Mouse (Mus musculus) embryonic stem cell, embryonic (primary cell): ENCODE measurements at regions not wholly inside any gene's neighbourhood (a gene's known extent, or its start where the extent isn't known, plus 50 kb on each side); places are given as distances from the start of the nearest gene placed in this dataset.

Source experiments
- CTCF ChIA-PET, 4 experiments: fragments of 300-600 bp in 2 of 4; fragments of 350-600 bp in 2 of 4; sonication (Branson Sonifier 250); formaldehyde crosslinking; loops; one replicate each; lab custom pipeline; 2022; ENCODE audit warnings: inconsistent platforms in 2 of 4; lab: Charles Lee
- POLR2A ChIA-PET, 4 experiments: fragments of 300-600 bp in 2 of 4; fragments of 350-600 bp in 2 of 4; sonication (Branson Sonifier 250); formaldehyde crosslinking; loops; one replicate each; lab custom pipeline; 2022; ENCODE audit warnings: antibody characterized with exemption in 4 of 4, inconsistent platforms in 1 of 4; lab: Charles Lee

DNA sequence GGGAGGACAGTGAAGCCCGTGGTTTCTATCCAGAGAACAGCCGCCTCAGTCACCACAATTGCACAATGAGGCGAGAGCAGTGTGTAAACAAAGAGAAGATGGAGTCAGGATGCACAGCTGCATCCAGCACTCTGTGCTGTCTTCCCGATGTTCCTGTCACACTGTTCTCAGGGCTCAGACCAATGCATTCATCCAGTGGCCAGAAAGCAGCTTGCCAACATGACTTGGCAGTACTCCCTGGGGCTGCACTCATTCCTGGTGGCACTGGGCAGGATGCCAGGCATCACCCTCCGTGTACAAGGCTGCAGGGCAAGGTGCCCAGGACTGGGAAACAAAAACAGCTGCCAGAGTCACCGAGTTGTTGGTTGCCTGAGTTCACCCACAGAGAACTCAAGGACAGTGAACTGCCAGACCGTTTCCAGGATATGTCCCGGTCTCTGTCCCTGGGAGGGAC lies 75.4 kb upstream of the Tnfsf11 start:
- CTCF ChIA-PET: no interaction called here
- POLR2A ChIA-PET: interaction anchor here in 1 of 4 experiments (1.4 kb wide), 1 partner anchor 11 kb away, joined by 3 read pairs; no protein-coding TSS in a partner anchor

DNA sequence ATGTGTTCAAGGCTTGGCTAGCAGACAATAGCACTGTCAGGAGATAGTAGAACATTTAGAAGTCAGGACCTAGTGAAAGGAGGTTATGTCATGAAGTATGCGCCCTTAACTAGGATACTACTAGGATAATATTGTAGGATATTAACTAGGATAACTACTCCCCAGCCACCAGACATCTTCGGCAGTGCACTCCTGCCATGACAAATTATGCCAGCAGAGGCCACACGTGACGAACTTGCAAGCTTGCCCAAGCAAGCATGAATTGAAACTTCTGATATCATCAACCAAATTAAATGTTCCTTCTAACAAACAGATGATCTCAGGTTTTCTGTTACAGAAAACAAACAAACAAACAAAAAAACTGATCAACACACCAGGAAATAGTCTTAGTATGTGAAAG lies 72.2 kb upstream of the Tnfsf11 start:
- ChIA-PET CTCF (no interaction called here), POLR2A (no interaction called here)

DNA sequence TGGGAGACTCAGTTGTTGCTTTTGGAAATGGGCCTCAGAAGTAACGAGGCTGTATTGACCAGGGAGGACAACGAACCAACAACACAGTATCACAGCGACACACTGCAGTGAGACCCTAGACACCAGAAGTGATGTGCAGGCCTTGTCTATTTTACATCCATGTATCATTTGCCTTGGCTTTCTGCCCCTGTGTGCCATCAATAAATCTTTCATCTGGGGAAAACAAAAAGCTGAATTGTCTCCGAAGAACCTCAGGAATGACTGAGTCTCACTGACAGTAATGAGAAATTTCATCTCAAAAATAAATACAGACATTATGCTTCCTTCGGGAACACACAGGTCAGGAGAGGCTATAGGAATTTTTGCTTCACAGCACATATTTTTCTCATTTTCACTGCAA lies 68.7 kb upstream of the Tnfsf11 start:
- CTCF ChIA-PET: no interaction called here
- POLR2A ChIA-PET: no interaction called here

DNA sequence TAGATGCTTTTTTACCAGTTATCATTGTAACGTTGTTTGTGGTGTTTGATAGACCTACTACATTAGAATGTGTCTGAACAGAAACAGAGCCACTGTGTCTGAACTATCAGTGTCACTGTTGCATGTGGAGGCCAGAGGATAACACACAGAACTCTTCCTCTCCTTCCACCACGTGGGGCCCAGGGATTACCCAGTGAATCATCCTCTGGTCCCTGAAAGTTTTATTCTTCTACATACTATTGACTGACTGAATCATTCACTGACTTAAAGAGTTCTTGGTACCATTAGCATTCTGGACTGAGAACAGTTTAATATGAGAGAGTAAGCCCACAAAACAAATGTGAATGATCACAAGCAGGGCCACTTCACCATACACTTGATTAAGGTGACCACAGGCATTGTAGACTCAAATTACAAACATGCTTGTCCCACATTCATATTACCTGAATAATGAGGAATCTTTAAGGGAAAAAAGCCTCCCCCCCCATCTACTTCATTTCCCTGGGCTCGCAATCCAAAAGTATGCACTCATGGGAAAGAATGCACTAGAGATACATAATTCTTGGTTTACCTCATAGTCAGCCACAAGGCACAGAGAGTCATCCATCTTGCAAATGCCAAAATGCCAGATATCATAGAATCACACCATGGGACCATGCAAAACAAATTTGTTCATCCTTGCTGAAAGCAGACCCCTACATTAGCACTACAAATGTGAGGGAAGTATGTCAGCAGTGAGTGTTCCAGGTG lies 68.1 kb upstream of the Tnfsf11 start:
- CTCF ChIA-PET: no interaction called here
- POLR2A ChIA-PET: no interaction called here

DNA sequence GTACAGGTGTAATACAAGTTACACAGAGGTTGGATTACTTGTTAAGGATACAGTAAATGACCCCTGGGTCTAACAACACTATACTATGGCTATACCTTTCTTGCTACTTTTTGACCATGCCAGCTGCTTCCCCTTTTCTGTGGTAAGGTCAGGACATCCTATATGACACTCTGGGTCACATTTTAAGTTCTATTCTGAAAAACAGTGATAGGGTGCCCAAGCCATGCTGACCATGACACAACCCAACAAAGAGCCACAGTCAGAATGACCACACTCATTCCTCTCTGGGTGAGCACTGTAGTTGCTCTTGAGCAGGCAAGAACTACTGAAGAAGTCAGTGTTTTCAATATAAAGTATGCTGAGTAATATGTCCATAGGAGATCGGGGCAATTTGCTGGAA lies 64.3 kb upstream of the Tnfsf11 start:
- ChIA-PET POLR2A (no interaction called here), CTCF (no interaction called here)

DNA sequence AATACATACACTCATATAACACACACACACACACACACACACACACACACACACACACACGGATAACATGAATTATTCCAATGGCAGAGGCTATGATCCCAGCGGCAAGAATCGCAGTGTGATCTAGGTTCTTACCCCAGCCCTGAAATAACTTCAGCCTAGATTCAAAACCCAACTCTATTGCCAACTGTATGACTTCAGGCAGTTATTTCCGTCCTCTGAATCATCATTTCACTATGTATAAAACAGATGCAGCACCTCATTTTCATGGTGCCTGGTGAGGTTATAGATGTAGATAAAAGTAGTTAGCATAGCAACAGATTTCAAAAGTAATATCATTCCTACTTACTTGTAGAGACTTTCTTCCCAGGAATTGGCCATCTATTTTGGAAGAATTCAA lies 61.0 kb upstream of the Tnfsf11 start:
- POLR2A ChIA-PET: no interaction called here
- CTCF ChIA-PET: no interaction called here

DNA sequence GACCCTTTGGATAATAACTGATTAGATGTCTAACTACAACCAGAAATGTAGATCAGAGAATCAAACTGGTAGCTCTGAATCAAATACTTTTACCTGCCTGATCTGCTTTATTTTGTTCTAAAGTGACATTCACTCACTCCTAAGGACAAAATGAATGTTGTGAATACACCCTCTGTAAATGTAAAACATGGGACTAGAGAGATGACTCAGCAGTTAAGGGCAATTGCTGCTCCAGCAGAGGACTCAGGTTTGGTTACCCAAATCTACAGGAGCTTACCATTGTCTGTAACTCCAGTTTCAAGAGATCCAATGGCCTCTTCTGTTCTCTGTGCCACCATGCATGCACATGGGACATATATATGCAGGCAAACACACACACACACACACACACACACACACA lies 57.0 kb upstream of the Tnfsf11 start:
- ChIA-PET POLR2A (interaction anchor here in 2 of 4 experiments (0.6 to 0.7 kb wide), 2 partner anchors 164 to 1434 kb away, joined by 3 read pairs; no protein-coding TSS in a partner anchor), CTCF (interaction anchor here in 1 of 4 experiments (0.6 to 1.1 kb wide), 2 partner anchors 216 to 323 kb away, joined by 3 to 5 read pairs; no protein-coding TSS in a partner anchor)

DNA sequence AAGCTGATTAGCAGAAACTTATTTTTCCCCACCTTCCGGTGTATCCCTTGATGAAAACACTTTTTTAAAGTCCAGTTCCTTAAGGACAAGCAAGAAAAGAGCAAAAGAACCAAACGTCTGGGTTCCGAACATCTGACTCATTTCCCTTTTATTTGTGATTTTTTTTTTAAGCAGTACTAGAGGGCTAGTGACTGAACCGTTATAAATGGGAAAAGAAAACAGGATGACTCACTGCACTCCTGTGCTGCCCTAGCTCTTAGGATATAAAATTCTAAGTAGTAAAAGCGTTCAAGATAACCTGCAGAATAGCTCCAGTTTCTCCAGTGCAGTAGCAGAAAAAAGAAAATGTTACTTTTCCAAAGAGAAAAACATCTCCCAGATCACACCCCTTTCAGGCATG lies 55.3 kb upstream of the Tnfsf11 start:
- CTCF ChIA-PET: interaction anchor here in 2 of 4 experiments (0.6 to 0.7 kb wide), 3 partner anchors 229 to 1183 kb away, joined by 3 to 10 read pairs (median 4); no protein-coding TSS in a partner anchor
- POLR2A ChIA-PET: no interaction called here
